Mouse (Mus musculus) limb, embryonic 12.5 days (tissue): ENCODE measurements around the gene Myo9a. TPM values are rescaled to one million over a fixed set of nuclear protein-coding genes. Genes with fewer than 3 reads are reported as not detected.

Experiments
- ATAC-seq: fragments of 200-750 bp; cut with Nextera tagmentation; 2 replicates; pipeline ENCODE4 v1.8.0; 2017; ENCODE audit warnings: low read depth, moderate TSS enrichment; ENCODE audit not compliant: insufficient number of reproducible peaks, insufficient read depth, low FRiP score, low TSS enrichment
- H3K27ac ChIP-seq: fragments of 300-500 bp; sonication (generic); 2 replicates; pipeline ENCODE4 v1.5.1; 2016; ENCODE audit warnings: mild to moderate bottlenecking, moderate library complexity
- H3K27me3 ChIP-seq: fragments of 300-500 bp; sonication (generic); 2 replicates; pipeline ENCODE4 v1.6.1; 2016; ENCODE audit warnings: mild to moderate bottlenecking, moderate library complexity
- H3K36me3 ChIP-seq: fragments of 300-500 bp; sonication (generic); 2 replicates; pipeline ENCODE4 v1.6.1; 2016; ENCODE audit warnings: mild to moderate bottlenecking, moderate library complexity
- H3K4me1 ChIP-seq: fragments of 300-500 bp; sonication (generic); replicated peaks from 2 replicates; pipeline ENCODE4 v1.6.1; 2016
- H3K4me2 ChIP-seq: fragments of 300-500 bp; sonication (generic); 2 replicates; pipeline ENCODE4 v1.6.1; 2016; ENCODE audit warnings: mild to moderate bottlenecking, moderate library complexity
- H3K4me3 ChIP-seq: fragments of 300-500 bp; sonication (generic); replicated peaks from 2 replicates; pipeline ENCODE4 v1.5.1; 2016; ENCODE audit warnings: mild to moderate bottlenecking
- H3K9ac ChIP-seq: fragments of 300-500 bp; sonication (generic); replicated peaks from 2 replicates; pipeline ENCODE4 v1.6.1; 2016; ENCODE audit warnings: mild to moderate bottlenecking, moderate library complexity
- H3K9me3 ChIP-seq: fragments of 300-500 bp; sonication (generic); 2 replicates; pipeline ENCODE4 v1.6.1; 2016; ENCODE audit warnings: mild to moderate bottlenecking, moderate library complexity
- WGBS: fragments of 180-500 bp; shearing (Covaris S2); methylation state at CpG from one replicate; pipeline ENCODE4 v1.1.7; 2016; 5-methylcytosine and 5-hydroxymethylcytosine counted together
- polyA plus RNA-seq: library from polyadenylated mRNA; unstranded; fragments of >200 nt; fragmentation: Nextera tagmentation; extraction: Ambion mirVana; gene quantifications from 2 replicates; pipeline ENCODE4 v1.2.1, GENCODE M21; 2016

Myo9a gene
- polyA plus RNA-seq, 1 experiment from 2014 or later: 16.6 TPM

- Histone ChIP-seq H3K36me3 (no peaks in the 10 kb centered on the region), H3K4me3 (no peak overlapping the region), H3K27ac (peak overlapping the region; percentile 29; the same call in 1 of the 2 replicates), H3K9me3 (no peaks in the 10 kb centered on the region), H3K27me3 (no peaks in the 10 kb centered on the region), H3K4me2 (no peak overlapping the region), H3K9ac (no peak overlapping the region), H3K4me1 (peaks cover 35% of the 10 kb centered on the region)
- no peak for ATAC-seq
- WGBS: 29% methylated on average over 3 of the region's 3 CpGs
Measured at GRCm38 (mm10) chr9:59964367-59964766, 213.7 kb downstream of the Myo9a start.

GRCm38 (mm10) chr9:59965046-59965445 lies 214.3 kb downstream of the Myo9a start:
- Histone ChIP-seq H3K27ac (no peak overlapping the region), H3K27me3 (no peaks in the 10 kb centered on the region), H3K9ac (no peak overlapping the region), H3K36me3 (no peaks in the 10 kb centered on the region), H3K9me3 (no peaks in the 10 kb centered on the region), H3K4me1 (peaks cover 35% of the 10 kb centered on the region), H3K4me2 (no peak overlapping the region), H3K4me3 (no peak overlapping the region)
- WGBS: 77% methylated on average over 10 of the region's 10 CpGs
- no peak for ATAC-seq

- no peak overlapping the region for H3K4me3 ChIP-seq
- WGBS: 29% methylated on average over 6 of the region's 6 CpGs
- no peak overlapping the region for H3K27ac ChIP-seq
- H3K4me1 ChIP-seq: peaks cover 16% of the 10 kb centered on the region
- H3K27me3 ChIP-seq: no peaks in the 10 kb centered on the region
- H3K4me2 ChIP-seq: no peak overlapping the region
- no peak overlapping the region for H3K9ac ChIP-seq
- H3K36me3 ChIP-seq: peaks cover 24% of the 10 kb centered on the region
- ATAC-seq: no peak
- H3K9me3 ChIP-seq: no peaks in the 10 kb centered on the region
Measured at GRCm38 (mm10) chr9:59969383-59969782, 218.7 kb downstream of the Myo9a start.

- WGBS: 86% methylated on average over 4 of the region's 4 CpGs
- no peak for ATAC-seq
- Histone ChIP-seq H3K9ac (no peak overlapping the region), H3K27ac (no peak overlapping the region), H3K4me1 (no peaks in the 10 kb centered on the region), H3K27me3 (no peaks in the 10 kb centered on the region), H3K36me3 (peaks cover 24% of the 10 kb centered on the region), H3K4me2 (no peak overlapping the region), H3K9me3 (no peaks in the 10 kb centered on the region), H3K4me3 (no peak overlapping the region)
Measured at GRCm38 (mm10) chr9:59971263-59971662, 220.6 kb downstream of the Myo9a start.

Other genes with a start within 250 kb of the Myo9a start
- 49.7 and 53.0 TPM in 2 replicates for gene Hexa, start 211.4 kb upstream of the Myo9a start, polyA plus RNA-seq
- gene Tmem202, start 211.0 kb upstream of the Myo9a start, polyA plus RNA-seq: 0.19 TPM in 1 of 2 replicates, not detected in the other
- gene Celf6, start 173.0 kb upstream of the Myo9a start, polyA plus RNA-seq: 0.26 and 0.39 TPM in 2 replicates
- 29.7 and 31.1 TPM in 2 replicates for gene Parp6, start 133.6 kb upstream of the Myo9a start, polyA plus RNA-seq
- 1,583 and 1,668 TPM in 2 replicates for gene Pkm, start 94.5 kb upstream of the Myo9a start, polyA plus RNA-seq
- gene Gramd2, start 70.8 kb upstream of the Myo9a start, polyA plus RNA-seq: 0.24 and 0.88 TPM in 2 replicates
- 11.0 and 14.2 TPM in 2 replicates for gene Senp8, start 186 bp upstream of the Myo9a start, polyA plus RNA-seq
- 2.3 and 3.1 TPM in 2 replicates for gene Nr2e3, start 209.8 kb downstream of the Myo9a start, polyA plus RNA-seq